Mouse (Mus musculus): Measurements from ENCODE around the gene 2810006K23Rik. TPM values are rescaled to one million over a fixed set of nuclear protein-coding genes. Genes with fewer than 3 reads are reported as not detected.
A peak's percentile ranks its signal among the peaks of the same experiment; 100 is the strongest.
"Not testable (repeated sequence)": the region's sequence is repeated elsewhere in the genome, so short reads cannot be mapped to it uniquely, and the experiment has no call there.

Gene 2810006K23Rik
- 10 to 100 TPM; 10.5 to 18.3 (median 11.1) TPM for polyA plus RNA-seq (2017; shearing (Covaris generic))

GRCm38 (mm10) chr5:124327510-124328364 is at the start of gene 2810006K23Rik, which contains the start of gene Mphosph9:
Gene 2810006K23Rik, plus strand, starts transcription at chr5:124328089.
Gene Mphosph9, minus strand, starts transcription at chr5:124327972.
- peak; percentile 92 for ATAC-seq

GRCm38 (mm10) chr5:124282854-124283253 is 45.0 kb upstream of the 2810006K23Rik start:
- ATAC-seq, result no peak

GRCm38 (mm10) chr5:124284330-124284729 is 43.6 kb upstream of the 2810006K23Rik start:
- ATAC-seq, result no peak

- no peak for ATAC-seq
Measured at GRCm38 (mm10) chr5:124287616-124288247, 40.2 kb upstream of the 2810006K23Rik start.

- ATAC-seq, result no peak
Measured at GRCm38 (mm10) chr5:124290216-124290615, 37.7 kb upstream of the 2810006K23Rik start.

GRCm38 (mm10) chr5:124293967-124294366 is 33.9 kb upstream of the 2810006K23Rik start:
- no peak for ATAC-seq

- no peak for ATAC-seq
Measured at GRCm38 (mm10) chr5:124296475-124296874, 31.4 kb upstream of the 2810006K23Rik start.

GRCm38 (mm10) chr5:124299307-124299706 is 28.6 kb upstream of the 2810006K23Rik start:
- ATAC-seq, result not testable (repeated sequence)

GRCm38 (mm10) chr5:124300132-124300531 is 27.8 kb upstream of the 2810006K23Rik start:
- no peak for ATAC-seq

- peak; percentile 50 for ATAC-seq
Measured at GRCm38 (mm10) chr5:124302853-124303252, 25.0 kb upstream of the 2810006K23Rik start.

GRCm38 (mm10) chr5:124309155-124309554 is 18.7 kb upstream of the 2810006K23Rik start:
- no peak for ATAC-seq

- no peak for ATAC-seq
Measured at GRCm38 (mm10) chr5:124310091-124310490, 17.8 kb upstream of the 2810006K23Rik start.

- ATAC-seq, result no peak
Measured at GRCm38 (mm10) chr5:124315498-124315897, 12.4 kb upstream of the 2810006K23Rik start.

- ATAC-seq, result no peak
Measured at GRCm38 (mm10) chr5:124315941-124316340, 11.9 kb upstream of the 2810006K23Rik start.

- ATAC-seq, result no peak
Measured at GRCm38 (mm10) chr5:124317648-124318047, 10.2 kb upstream of the 2810006K23Rik start.

GRCm38 (mm10) chr5:124326829-124327228 is 1.1 kb upstream of the 2810006K23Rik start:
- ATAC-seq, result no peak

GRCm38 (mm10) chr5:124330086-124330485 is 2.2 kb downstream of the 2810006K23Rik start:
- no peak for ATAC-seq

- no peak for ATAC-seq
Measured at GRCm38 (mm10) chr5:124334392-124334791, 6.5 kb downstream of the 2810006K23Rik start.

- ATAC-seq, result no peak
Measured at GRCm38 (mm10) chr5:124337103-124337502, 9.2 kb downstream of the 2810006K23Rik start.

- ATAC-seq, result no peak
Measured at GRCm38 (mm10) chr5:124337909-124338308, 10.0 kb downstream of the 2810006K23Rik start.

- ATAC-seq, result no peak
Measured at GRCm38 (mm10) chr5:124338791-124339190, 10.9 kb downstream of the 2810006K23Rik start.

GRCm38 (mm10) chr5:124341753-124342339 is 14.0 kb downstream of the 2810006K23Rik start:
- not testable (repeated sequence) for ATAC-seq

- ATAC-seq, result no peak
Measured at GRCm38 (mm10) chr5:124342897-124343296, 15.0 kb downstream of the 2810006K23Rik start.

Measured in inflammation-experienced regulatory T-cells, adult 6 months (primary cell).